Mouse (Mus musculus): ENCODE results near the gene Lyst. TPM values are rescaled to one million over a fixed set of nuclear protein-coding genes. Genes with fewer than 3 reads are reported as not detected.

The Lyst gene
- polyA plus RNA-seq, 1 experiment, result 1.7 TPM

- Histone ChIP-seq H3K36me3 (ENCODE audit: control insufficient read depth, insufficient read depth) (no peaks in the 10 kb centered on the region), H3K79me2 (ENCODE audit: control insufficient read depth, insufficient read depth) (no peaks in the 10 kb centered on the region), H3K27me3 (ENCODE audit: control insufficient read depth, insufficient read depth, insufficient read length) (no peaks in the 10 kb centered on the region), H3K4me3 (ENCODE audit: insufficient read depth, poor library complexity, severe bottlenecking) (no peak overlapping the region), H3K79me3 (ENCODE audit: low read depth) (no peaks in the 10 kb centered on the region), H3ac (ENCODE audit: control insufficient read depth, insufficient read length, low read depth) (no peak overlapping the region)
- TF ChIP-seq MYOG (IDR thresholded peaks at IDR 0.05; ENCODE audit: control insufficient read depth, extremely low read depth, insufficient read length) (no peak), MYOD1 (IDR thresholded peaks at IDR 0.05; ENCODE audit: control insufficient read depth, insufficient read length, low read depth) (no peak), USF1 (IDR thresholded peaks at IDR 0.05; ENCODE audit: low read depth) (no peak), FOSL1 (IDR thresholded peaks at IDR 0.05; ENCODE audit: insufficient read depth, low read length, poor library complexity, severe bottlenecking) (no peak), MAX (IDR thresholded peaks at IDR 0.05) (no peak), CTCF (IDR thresholded peaks at IDR 0.05; ENCODE audit: control insufficient read depth, insufficient read depth, insufficient read length) (no peak), CEBPB (IDR thresholded peaks at IDR 0.05; ENCODE audit: low read depth) (no peak)
These were observed 15.8 kb upstream of the Lyst start for GRCm38 (mm10) chr13:13574258-13574870.

DNA sequence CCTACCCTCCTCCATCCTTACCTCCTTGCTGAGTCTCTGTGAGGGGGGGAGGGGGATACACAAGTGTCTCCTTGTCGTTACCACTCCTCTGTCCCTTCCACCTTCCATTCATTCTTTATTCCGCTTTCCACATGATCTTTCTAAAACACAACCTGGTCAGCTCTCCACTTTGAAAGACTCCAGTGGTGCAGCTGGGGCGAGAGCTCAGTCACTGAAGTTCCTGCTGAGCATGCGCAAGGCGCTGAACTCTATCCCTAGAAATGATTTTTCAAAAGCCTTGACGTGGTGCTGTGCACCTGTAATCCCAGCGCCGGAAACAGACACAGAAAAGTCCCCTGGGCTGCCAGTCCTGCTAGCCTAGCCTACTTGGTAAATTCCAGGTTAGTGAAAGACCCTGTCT lies 15.1 kb upstream of the Lyst start:
- Histone ChIP-seq H3K4me3 (ENCODE audit: insufficient read depth, poor library complexity, severe bottlenecking) (no peak overlapping the region), H3K27me3 (ENCODE audit: control insufficient read depth, insufficient read depth, insufficient read length) (no peaks in the 10 kb centered on the region), H3K36me3 (ENCODE audit: control insufficient read depth, insufficient read depth) (no peaks in the 10 kb centered on the region), H3K79me3 (ENCODE audit: low read depth) (no peaks in the 10 kb centered on the region), H3K79me2 (ENCODE audit: control insufficient read depth, insufficient read depth) (no peaks in the 10 kb centered on the region), H3ac (ENCODE audit: control insufficient read depth, insufficient read length, low read depth) (no peak overlapping the region)
- TF ChIP-seq MYOD1 (IDR thresholded peaks at IDR 0.05; ENCODE audit: control insufficient read depth, insufficient read length, low read depth) (no peak), MAX (IDR thresholded peaks at IDR 0.05) (no peak), MYOG (IDR thresholded peaks at IDR 0.05; ENCODE audit: control insufficient read depth, extremely low read depth, insufficient read length) (no peak), CEBPB (IDR thresholded peaks at IDR 0.05; ENCODE audit: low read depth) (no peak), FOSL1 (IDR thresholded peaks at IDR 0.05; ENCODE audit: insufficient read depth, low read length, poor library complexity, severe bottlenecking) (no peak), CTCF (IDR thresholded peaks at IDR 0.05; ENCODE audit: control insufficient read depth, insufficient read depth, insufficient read length) (no peak), USF1 (IDR thresholded peaks at IDR 0.05; ENCODE audit: low read depth) (no peak)

DNA sequence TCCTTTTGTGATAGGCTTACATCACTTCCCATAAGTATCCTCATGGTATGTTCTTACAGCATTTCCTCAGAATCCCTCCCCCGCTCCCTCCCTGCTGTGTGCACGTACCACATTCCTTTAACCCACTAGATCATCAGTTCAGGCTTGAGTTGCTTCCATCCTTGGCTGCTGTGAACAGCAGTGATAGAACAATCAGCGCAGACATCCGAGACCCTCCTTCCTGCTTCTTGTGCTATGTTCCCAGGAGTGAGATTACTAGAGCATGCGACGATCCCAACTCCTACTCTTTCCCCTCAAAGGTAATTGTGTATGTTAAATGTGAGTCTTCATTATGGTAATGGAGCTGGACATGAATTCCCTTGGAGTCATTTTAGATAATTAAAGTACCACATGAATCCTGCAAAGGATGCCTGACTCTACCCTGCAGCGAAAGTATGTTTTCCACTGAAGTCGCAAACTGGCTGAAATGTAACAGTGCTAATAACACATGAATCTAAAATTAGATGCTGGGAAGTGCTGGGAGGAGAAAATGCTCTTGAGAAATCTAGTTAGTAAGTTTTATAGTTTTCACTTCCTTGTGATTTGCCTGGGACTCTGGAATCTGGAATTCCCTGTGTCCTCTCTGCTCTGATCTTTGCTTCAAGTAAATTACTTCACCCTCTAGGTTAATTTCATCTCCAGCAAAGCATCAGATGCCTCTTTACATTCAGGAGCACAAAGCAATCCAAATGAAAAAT lies 13.6 kb upstream of the Lyst start:
- Histone ChIP-seq H3K79me3 (ENCODE audit: low read depth) (no peaks in the 10 kb centered on the region), H3K79me2 (ENCODE audit: control insufficient read depth, insufficient read depth) (no peaks in the 10 kb centered on the region), H3K36me3 (ENCODE audit: control insufficient read depth, insufficient read depth) (no peaks in the 10 kb centered on the region), H3K4me3 (ENCODE audit: insufficient read depth, poor library complexity, severe bottlenecking) (no peak overlapping the region), H3K27me3 (ENCODE audit: control insufficient read depth, insufficient read depth, insufficient read length) (no peaks in the 10 kb centered on the region), H3ac (ENCODE audit: control insufficient read depth, insufficient read length, low read depth) (no peak overlapping the region)
- no peak for TF ChIP-seq CEBPB (IDR thresholded peaks at IDR 0.05; ENCODE audit: low read depth)
- TF ChIP-seq USF1 (IDR thresholded peaks at IDR 0.05; ENCODE audit: low read depth), result no peak
- TF ChIP-seq MYOD1 (IDR thresholded peaks at IDR 0.05; ENCODE audit: control insufficient read depth, insufficient read length, low read depth), result no peak
- TF ChIP-seq MAX (IDR thresholded peaks at IDR 0.05), result no peak
- no peak for TF ChIP-seq FOSL1 (IDR thresholded peaks at IDR 0.05; ENCODE audit: insufficient read depth, low read length, poor library complexity, severe bottlenecking)
- TF ChIP-seq CTCF (IDR thresholded peaks at IDR 0.05; ENCODE audit: control insufficient read depth, insufficient read depth, insufficient read length), result no peak
- no peak for TF ChIP-seq MYOG (IDR thresholded peaks at IDR 0.05; ENCODE audit: control insufficient read depth, extremely low read depth, insufficient read length)

DNA sequence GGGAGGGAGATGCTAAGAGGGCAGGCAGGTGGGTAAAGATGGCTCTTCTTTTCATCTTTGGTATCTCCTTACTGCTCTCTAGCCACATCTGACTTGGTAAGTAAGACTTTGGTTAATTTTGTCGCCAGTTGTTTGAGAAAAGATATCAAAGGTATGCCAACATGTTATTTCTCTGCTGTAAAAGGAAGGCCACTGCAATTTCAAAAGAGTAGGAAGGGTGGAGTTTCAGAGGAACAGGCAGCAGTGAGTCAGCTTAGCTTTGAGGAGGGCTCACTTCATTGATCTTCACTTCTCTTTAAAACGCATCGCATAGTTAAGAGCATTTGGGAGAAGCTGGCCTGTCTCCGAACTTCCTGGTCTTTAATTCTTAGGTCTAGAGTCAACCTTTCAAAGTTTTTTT lies 8.2 kb upstream of the Lyst start:
- Histone ChIP-seq H3K79me3 (ENCODE audit: low read depth) (no peaks in the 10 kb centered on the region), H3K79me2 (ENCODE audit: control insufficient read depth, insufficient read depth) (no peaks in the 10 kb centered on the region), H3K36me3 (ENCODE audit: control insufficient read depth, insufficient read depth) (no peaks in the 10 kb centered on the region), H3ac (ENCODE audit: control insufficient read depth, insufficient read length, low read depth) (no peak overlapping the region), H3K27me3 (ENCODE audit: control insufficient read depth, insufficient read depth, insufficient read length) (no peaks in the 10 kb centered on the region), H3K4me3 (ENCODE audit: insufficient read depth, poor library complexity, severe bottlenecking) (no peak overlapping the region)
- TF ChIP-seq MAX (IDR thresholded peaks at IDR 0.05) (no peak), FOSL1 (IDR thresholded peaks at IDR 0.05; ENCODE audit: insufficient read depth, low read length, poor library complexity, severe bottlenecking) (no peak), CTCF (IDR thresholded peaks at IDR 0.05; ENCODE audit: control insufficient read depth, insufficient read depth, insufficient read length) (no peak), USF1 (IDR thresholded peaks at IDR 0.05; ENCODE audit: low read depth) (no peak), MYOD1 (IDR thresholded peaks at IDR 0.05; ENCODE audit: control insufficient read depth, insufficient read length, low read depth) (no peak), MYOG (IDR thresholded peaks at IDR 0.05; ENCODE audit: control insufficient read depth, extremely low read depth, insufficient read length) (no peak), CEBPB (IDR thresholded peaks at IDR 0.05; ENCODE audit: low read depth) (no peak)

DNA sequence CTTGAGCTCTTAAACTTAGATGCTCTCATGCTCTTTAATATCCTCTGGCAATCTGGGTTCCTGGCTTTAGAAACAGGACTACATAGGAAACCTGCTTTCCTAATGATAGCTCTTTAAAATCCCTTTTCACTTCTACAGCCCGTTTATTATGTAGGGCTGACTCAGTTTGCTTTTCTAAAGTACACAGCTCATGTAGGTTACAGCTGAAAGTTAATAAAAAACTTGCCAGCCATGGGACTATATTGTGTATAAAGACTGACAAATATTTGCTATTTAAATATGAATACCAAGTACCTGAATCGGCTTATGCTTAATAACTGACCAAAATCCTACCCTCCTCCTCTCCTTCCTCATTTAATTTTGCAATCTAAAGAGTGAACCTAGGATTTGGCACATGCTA lies 6.7 kb upstream of the Lyst start:
- Histone ChIP-seq H3K4me3 (ENCODE audit: insufficient read depth, poor library complexity, severe bottlenecking) (no peak overlapping the region), H3K79me3 (ENCODE audit: low read depth) (no peaks in the 10 kb centered on the region), H3ac (ENCODE audit: control insufficient read depth, insufficient read length, low read depth) (no peak overlapping the region), H3K27me3 (ENCODE audit: control insufficient read depth, insufficient read depth, insufficient read length) (no peaks in the 10 kb centered on the region), H3K36me3 (ENCODE audit: control insufficient read depth, insufficient read depth) (no peaks in the 10 kb centered on the region), H3K79me2 (ENCODE audit: control insufficient read depth, insufficient read depth) (no peaks in the 10 kb centered on the region)
- TF ChIP-seq CTCF (IDR thresholded peaks at IDR 0.05; ENCODE audit: control insufficient read depth, insufficient read depth, insufficient read length), result no peak
- TF ChIP-seq MYOD1 (IDR thresholded peaks at IDR 0.05; ENCODE audit: control insufficient read depth, insufficient read length, low read depth), result no peak
- TF ChIP-seq FOSL1 (IDR thresholded peaks at IDR 0.05; ENCODE audit: insufficient read depth, low read length, poor library complexity, severe bottlenecking), result no peak

Data from C2C12 (cell line).